Mouse (Mus musculus) left cerebral cortex, adult 18-20 months (tissue): Measurements from ENCODE around the gene H2afb2. TPM values are rescaled to one million over a fixed set of nuclear protein-coding genes. Genes with fewer than 3 reads are reported as not detected.

ENCODE experiments used
- DNase-seq, 2 experiments: peaks; one replicate each; pipeline ENCODE4 v3.0.0; 2021 to 2022; ENCODE audit warnings: low spot score in 2 of 2, mixed read lengths in 1 of 2
- long read RNA-seq, 2 experiments: library from polyadenylated mRNA; stranded (forward); transcript quantifications; one replicate each; pipeline ENCODE4 v2.0.0; 2021
- total RNA-seq, 2 experiments: library from RNA; stranded (reverse); gene quantifications; 2 replicates each; pipeline ENCODE4 v1.2.3; 2021

The H2afb2 gene
- total RNA-seq, result not detected
- long read RNA-seq, experiment 1, result 0 reads
- long read RNA-seq, experiment 2, result 0 reads

- DNase-seq, result no peak
These were observed at the start of gene H2afb2 for GRCm38 (mm10) chrX:116680878-116681277. Gene H2afb2, plus strand, starts transcription at chrX:116681178.

Other genes starting within 250 kb of the H2afb2 start
- gene Cpxcr1, start 232.2 kb upstream of the H2afb2 start, total RNA-seq, result not detected